Mouse (Mus musculus) testis, postnatal 10 days (tissue): ENCODE results near the gene Tbcd.

Source experiments
- DNase-seq: peaks from one replicate; pipeline ENCODE4 v3.0.0; 2021; ENCODE audit warnings: low spot score

Tbcd gene

GRCm38 (mm10) chr11:121581856-121582255 lies 130.1 kb downstream of the Tbcd start:
- no peak for DNase-seq

GRCm38 (mm10) chr11:121597254-121597653 lies 145.5 kb downstream of the Tbcd start:
- no peak for DNase-seq

GRCm38 (mm10) chr11:121601422-121601821 lies 149.7 kb downstream of the Tbcd start:
- no peak for DNase-seq

- DNase-seq: no peak
Measured at GRCm38 (mm10) chr11:121605604-121606003, 153.9 kb downstream of the Tbcd start.

DNA sequence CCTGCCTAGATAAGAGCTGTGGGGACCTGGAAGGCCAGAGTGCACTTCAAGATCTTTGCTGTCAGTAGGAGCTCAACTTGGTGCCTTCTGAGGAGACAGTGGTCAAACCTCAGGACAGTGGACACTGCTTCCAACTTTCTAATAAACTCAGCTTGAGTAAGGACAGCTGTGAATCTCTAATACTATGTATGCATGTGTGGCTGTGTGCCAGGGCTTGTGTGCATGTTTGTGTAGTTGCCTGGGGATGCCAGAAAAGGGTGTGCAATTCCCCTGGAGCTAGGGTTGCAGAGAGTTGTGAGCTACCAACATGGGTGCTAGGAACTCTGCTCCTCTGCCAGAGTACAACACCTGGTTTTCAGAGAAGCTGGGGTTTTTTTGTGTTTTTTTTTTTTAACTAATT lies 159.2 kb downstream of the Tbcd start:
- DNase-seq: no peak

GRCm38 (mm10) chr11:121615961-121616485 lies 164.3 kb downstream of the Tbcd start:
- no peak for DNase-seq

- no peak for DNase-seq
Measured at GRCm38 (mm10) chr11:121616501-121616900, 164.8 kb downstream of the Tbcd start.

DNA sequence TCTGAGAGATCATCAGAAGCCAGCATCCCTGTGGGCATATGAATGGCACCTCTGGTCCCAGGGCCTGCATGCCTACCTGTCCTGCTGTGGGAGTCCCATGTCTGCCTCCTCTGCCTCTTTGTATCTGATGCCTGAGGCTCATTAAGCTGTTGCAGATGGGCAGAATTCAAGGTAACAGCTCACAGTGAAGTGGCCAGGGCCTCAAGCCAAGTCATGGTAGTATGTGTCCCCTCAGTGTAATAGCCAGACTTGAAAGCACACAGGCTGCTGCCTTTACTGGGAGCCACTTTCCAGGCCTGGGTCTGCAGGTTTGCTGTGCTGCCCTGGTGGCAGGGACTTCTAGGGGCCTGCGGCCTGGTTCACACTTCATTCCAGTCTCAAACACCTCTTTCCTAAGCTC lies 165.6 kb downstream of the Tbcd start:
- DNase-seq: no peak

- DNase-seq: no peak
Measured at GRCm38 (mm10) chr11:121625007-121625406, 173.3 kb downstream of the Tbcd start.

- no peak for DNase-seq
Measured at GRCm38 (mm10) chr11:121627521-121627920, 175.8 kb downstream of the Tbcd start.

DNA sequence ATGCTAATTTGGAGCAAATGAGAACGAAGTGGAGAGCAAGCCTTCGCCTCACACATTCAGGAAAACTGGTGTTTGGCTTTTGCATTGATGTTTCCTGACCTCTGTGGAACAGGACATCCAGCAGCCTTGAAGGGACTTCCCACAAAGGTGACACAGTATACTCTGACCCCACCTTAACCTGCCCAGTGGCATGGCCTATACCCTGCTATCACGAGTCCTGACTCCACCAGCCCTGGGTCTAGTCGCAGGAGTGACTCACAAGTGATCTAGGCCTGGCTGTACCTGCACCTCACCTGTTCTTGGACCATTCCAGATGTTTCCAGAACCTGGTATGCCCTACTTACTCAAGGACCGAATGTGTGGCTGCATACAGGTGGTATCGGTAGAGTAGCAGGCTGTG lies 177.8 kb downstream of the Tbcd start:
- no peak for DNase-seq

DNA sequence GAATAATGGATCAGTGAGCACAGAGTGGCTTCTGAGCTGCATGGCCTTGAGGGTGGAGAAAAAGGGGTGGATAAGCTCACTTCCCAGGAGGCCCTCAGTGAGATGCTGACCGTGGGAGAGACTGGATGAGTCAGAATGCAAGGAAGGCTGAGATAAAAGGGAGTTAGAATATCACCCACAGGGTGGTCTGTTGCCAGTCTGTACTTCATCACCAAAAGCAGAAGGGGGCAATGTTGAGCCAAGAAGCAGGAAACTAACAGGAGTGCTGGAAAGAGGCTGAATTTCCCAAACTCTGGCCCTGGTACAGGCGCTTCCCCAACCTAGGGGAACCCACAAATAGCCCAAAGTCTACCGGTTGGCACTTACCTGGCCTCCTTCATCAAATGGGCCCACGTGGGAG lies 178.7 kb downstream of the Tbcd start:
- no peak for DNase-seq

GRCm38 (mm10) chr11:121631410-121631809 lies 179.7 kb downstream of the Tbcd start:
- no peak for DNase-seq

DNA sequence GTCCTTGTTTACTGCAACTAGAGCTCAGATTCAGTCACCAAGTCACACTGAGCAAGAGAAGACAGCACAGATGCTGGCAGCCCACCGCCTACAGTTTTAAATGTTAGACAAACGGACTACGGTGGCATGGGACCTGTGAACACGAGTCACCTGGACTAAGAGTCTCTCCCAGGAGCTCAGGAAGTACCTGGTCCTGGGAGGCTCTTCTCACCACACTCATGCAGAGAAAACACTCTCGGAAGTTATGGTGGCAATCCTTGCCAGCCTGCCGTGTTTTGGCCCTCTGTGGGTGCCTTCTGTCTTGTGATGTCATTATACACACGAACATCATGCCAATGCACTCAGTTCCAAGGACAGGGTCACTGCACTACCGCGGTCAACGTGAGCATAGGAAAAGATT lies 184.9 kb downstream of the Tbcd start:
- DNase-seq: no peak

GRCm38 (mm10) chr11:121641501-121642145 lies 189.9 kb downstream of the Tbcd start:
- no peak for DNase-seq

GRCm38 (mm10) chr11:121645394-121645793 lies 193.6 kb downstream of the Tbcd start:
- DNase-seq: no peak

- DNase-seq: no peak
Measured at GRCm38 (mm10) chr11:121647321-121647720, 195.6 kb downstream of the Tbcd start.

DNA sequence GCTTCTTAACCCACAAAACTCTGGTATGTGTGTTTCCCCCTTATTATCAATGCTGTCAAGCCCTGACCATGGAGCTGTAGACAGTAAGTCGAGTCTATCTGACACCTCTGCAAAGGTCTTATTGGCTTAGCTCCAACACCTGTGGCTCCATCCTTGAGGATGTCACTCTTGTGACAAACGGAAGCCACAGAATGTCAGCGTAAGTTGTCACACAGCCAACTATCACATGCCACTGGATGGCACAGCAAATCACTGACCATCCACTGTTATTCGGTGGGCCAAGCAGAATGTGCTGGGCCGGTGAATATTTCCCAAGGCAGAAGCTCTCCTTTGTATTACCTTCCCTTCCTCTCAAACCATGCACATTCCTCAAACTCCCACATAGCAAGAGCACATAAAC lies 196.4 kb downstream of the Tbcd start:
- DNase-seq: no peak

DNA sequence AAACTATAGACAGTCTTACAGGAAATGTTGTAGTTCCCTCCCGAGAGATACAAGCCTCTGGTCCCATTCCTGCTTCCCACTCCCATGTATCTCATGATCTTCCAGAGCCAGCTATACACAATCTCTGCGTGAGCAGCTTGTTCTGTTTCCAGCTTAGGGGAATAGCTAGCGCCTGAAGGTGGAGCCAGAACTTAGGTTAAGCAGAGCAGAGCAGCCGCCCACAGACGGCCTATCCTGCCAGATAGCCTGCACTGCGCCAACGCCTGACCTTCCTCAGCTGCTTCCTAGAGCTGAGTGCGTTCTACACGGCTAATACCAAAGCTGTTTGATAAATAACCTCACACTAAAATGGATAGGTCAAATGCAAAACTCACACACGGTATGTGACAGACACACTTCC lies 198.2 kb downstream of the Tbcd start:
- DNase-seq: peak; percentile 68

GRCm38 (mm10) chr11:121650668-121651067 lies 198.9 kb downstream of the Tbcd start:
- DNase-seq: no peak

- DNase-seq: no peak
Measured at GRCm38 (mm10) chr11:121651556-121651955, 199.8 kb downstream of the Tbcd start.

- no peak for DNase-seq
Measured at GRCm38 (mm10) chr11:121651983-121652382, 200.2 kb downstream of the Tbcd start.

GRCm38 (mm10) chr11:121652547-121653305 lies 201.0 kb downstream of the Tbcd start:
- peak; percentile 88 for DNase-seq

GRCm38 (mm10) chr11:121653631-121654030 lies 201.9 kb downstream of the Tbcd start:
- no peak for DNase-seq
